Mouse (Mus musculus) bone marrow macrophage, adult 2 months (primary cell): ENCODE measurements around the gene Glcci1. TPM values are rescaled to one million over a fixed set of nuclear protein-coding genes. Genes with fewer than 3 reads are reported as not detected.

Experiments used
- H3K27ac ChIP-seq: 2 replicates; pipeline ENCODE4 v1.5.1; 2012; ENCODE audit warnings: low read depth, low read length; ENCODE audit not compliant: insufficient read depth
- H3K4me1 ChIP-seq: 2 replicates; pipeline ENCODE4 v1.6.1; 2012; ENCODE audit warnings: low read length; ENCODE audit not compliant: control insufficient read depth, insufficient read depth
- H3K4me3 ChIP-seq: 2 replicates; pipeline ENCODE4 v1.5.1; 2012; ENCODE audit warnings: mild to moderate bottlenecking, low read length, moderate library complexity; ENCODE audit not compliant: insufficient read depth
- CTCF ChIP-seq: IDR thresholded peaks from 2 replicates; pipeline ENCODE4 v1.5.1; 2012; ENCODE audit warnings: low read depth, mild to moderate bottlenecking, low read length, moderate library complexity
- POLR2A ChIP-seq: IDR thresholded peaks from 2 replicates; pipeline ENCODE4 v1.6.1; 2012; ENCODE audit warnings: mild to moderate bottlenecking, low read depth, low read length, borderline replicate concordance
- polyA plus RNA-seq: library from polyadenylated mRNA; stranded (reverse); fragments of >200 nt; gene quantifications from 2 replicates; pipeline ENCODE4 v1.2.4, GENCODE M21; 2012; ENCODE audit not compliant: missing spikeins, insufficient read depth, insufficient read length

Gene Glcci1
- polyA plus RNA-seq, 1 experiment = 4.7 TPM

- TF ChIP-seq CTCF = no peak
- no peak for TF ChIP-seq POLR2A
- no peak overlapping the region for H3K27ac ChIP-seq
- no peak overlapping the region for H3K4me3 ChIP-seq
- H3K4me1 ChIP-seq = no peaks in the 10 kb centered on the region
Observed at GRCm38 (mm10) chr6:8623045-8623444, 113.6 kb downstream of the Glcci1 start.

GRCm38 (mm10) chr6:8628226-8628625 is 118.8 kb downstream of the Glcci1 start:
- H3K4me1 ChIP-seq = 0 out of 2 replicates have a peak, but pooled peaks cover 7% of the 10 kb centered on the region
- no peak overlapping the region for H3K4me3 ChIP-seq
- TF ChIP-seq POLR2A (no peak), CTCF (no peak)
- H3K27ac ChIP-seq = no peak overlapping the region

- Histone ChIP-seq H3K27ac (no peak overlapping the region), H3K4me1 (0 out of 2 replicates have a peak, but pooled peaks cover 7% of the 10 kb centered on the region), H3K4me3 (no peak overlapping the region)
- no peak for TF ChIP-seq POLR2A
- TF ChIP-seq CTCF = no peak
Observed at GRCm38 (mm10) chr6:8628715-8629267, 119.4 kb downstream of the Glcci1 start.

- Histone ChIP-seq H3K27ac (no peak overlapping the region), H3K4me3 (no peak overlapping the region), H3K4me1 (0 out of 2 replicates have a peak, but pooled peaks cover 7% of the 10 kb centered on the region)
- no peak for TF ChIP-seq POLR2A
- TF ChIP-seq CTCF = no peak
Observed at GRCm38 (mm10) chr6:8630531-8630930, 121.1 kb downstream of the Glcci1 start.

GRCm38 (mm10) chr6:8631362-8631761 is 122.0 kb downstream of the Glcci1 start:
- TF ChIP-seq POLR2A (no peak), CTCF (no peak)
- H3K4me3 ChIP-seq = no peak overlapping the region
- H3K27ac ChIP-seq = no peak overlapping the region
- H3K4me1 ChIP-seq = 0 out of 2 replicates have a peak, but pooled peaks cover 7% of the 10 kb centered on the region

GRCm38 (mm10) chr6:8631986-8632632 is 122.7 kb downstream of the Glcci1 start:
- Histone ChIP-seq H3K4me3 (no peak overlapping the region), H3K4me1 (0 out of 2 replicates have a peak, but pooled peaks cover 7% of the 10 kb centered on the region), H3K27ac (no peak overlapping the region)
- TF ChIP-seq POLR2A (no peak), CTCF (no peak)

- 0 out of 2 replicates have a peak, but pooled peaks cover 7% of the 10 kb centered on the region for H3K4me1 ChIP-seq
- H3K27ac ChIP-seq = no peak overlapping the region
- TF ChIP-seq POLR2A (no peak), CTCF (no peak)
- no peak overlapping the region for H3K4me3 ChIP-seq
Observed at GRCm38 (mm10) chr6:8632701-8633100, 123.3 kb downstream of the Glcci1 start.

GRCm38 (mm10) chr6:8638122-8638521 is 128.7 kb downstream of the Glcci1 start:
- no peak overlapping the region for H3K27ac ChIP-seq
- no peak overlapping the region for H3K4me3 ChIP-seq
- H3K4me1 ChIP-seq = no peaks in the 10 kb centered on the region
- no peak for TF ChIP-seq POLR2A
- no peak for TF ChIP-seq CTCF

GRCm38 (mm10) chr6:8638899-8639298 is 129.5 kb downstream of the Glcci1 start:
- no peak for TF ChIP-seq CTCF
- TF ChIP-seq POLR2A = no peak
- no peak overlapping the region for H3K27ac ChIP-seq
- H3K4me3 ChIP-seq = no peak overlapping the region
- H3K4me1 ChIP-seq = no peaks in the 10 kb centered on the region

GRCm38 (mm10) chr6:8639526-8639925 is 130.1 kb downstream of the Glcci1 start:
- H3K27ac ChIP-seq = no peak overlapping the region
- no peak overlapping the region for H3K4me3 ChIP-seq
- TF ChIP-seq CTCF (no peak), POLR2A (no peak)
- no peaks in the 10 kb centered on the region for H3K4me1 ChIP-seq
